Mouse (Mus musculus) left cerebral cortex, adult 9 months (tissue): ENCODE measurements at regions not wholly inside any gene's neighbourhood (a gene's known extent, or its start where the extent isn't known, plus 50 kb on each side); places are given as distances from the start of the nearest gene placed in this dataset.

ENCODE experiments used
- DNase-seq, 2 experiments: peaks; one replicate each; pipeline ENCODE4 v3.0.0; 2022; ENCODE audit warnings: low spot score in 2 of 2

DNA sequence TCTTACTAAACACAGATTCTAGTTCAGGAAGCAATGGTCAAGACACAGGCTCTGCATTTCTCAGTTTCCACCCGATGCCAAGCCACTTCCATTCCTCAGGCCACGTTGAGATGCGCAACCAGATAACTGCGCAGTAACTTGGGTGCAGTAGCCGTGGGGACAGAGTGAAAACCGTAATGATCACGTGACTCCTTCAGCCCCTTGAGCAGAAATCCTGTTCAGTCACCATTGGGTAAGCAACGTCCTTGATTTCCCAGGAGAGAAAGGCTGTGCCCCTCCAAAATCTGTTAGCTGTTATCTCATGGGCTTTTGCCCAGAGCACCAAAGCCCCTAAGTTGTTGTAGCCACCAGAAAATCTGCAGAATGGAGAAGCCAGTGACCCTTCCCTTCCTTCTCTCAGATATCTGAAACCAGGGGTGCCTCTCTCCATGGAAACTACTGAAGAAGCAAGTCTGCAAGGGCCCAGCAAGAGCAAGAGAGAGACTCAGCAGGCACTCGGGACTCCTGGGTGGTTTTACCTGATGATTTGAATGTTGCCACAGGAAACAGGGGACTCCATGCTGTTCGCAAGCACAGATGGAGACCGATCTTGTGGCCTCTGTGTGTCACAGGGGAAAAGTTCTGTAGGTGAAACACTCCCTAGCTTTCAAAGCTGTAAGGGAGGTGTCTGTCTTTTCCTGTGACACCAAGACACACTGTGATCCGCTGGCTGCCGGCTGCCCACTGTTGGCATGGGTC lies 126.7 kb downstream of the Lmo4 start:
- DNase-seq: no peak

DNA sequence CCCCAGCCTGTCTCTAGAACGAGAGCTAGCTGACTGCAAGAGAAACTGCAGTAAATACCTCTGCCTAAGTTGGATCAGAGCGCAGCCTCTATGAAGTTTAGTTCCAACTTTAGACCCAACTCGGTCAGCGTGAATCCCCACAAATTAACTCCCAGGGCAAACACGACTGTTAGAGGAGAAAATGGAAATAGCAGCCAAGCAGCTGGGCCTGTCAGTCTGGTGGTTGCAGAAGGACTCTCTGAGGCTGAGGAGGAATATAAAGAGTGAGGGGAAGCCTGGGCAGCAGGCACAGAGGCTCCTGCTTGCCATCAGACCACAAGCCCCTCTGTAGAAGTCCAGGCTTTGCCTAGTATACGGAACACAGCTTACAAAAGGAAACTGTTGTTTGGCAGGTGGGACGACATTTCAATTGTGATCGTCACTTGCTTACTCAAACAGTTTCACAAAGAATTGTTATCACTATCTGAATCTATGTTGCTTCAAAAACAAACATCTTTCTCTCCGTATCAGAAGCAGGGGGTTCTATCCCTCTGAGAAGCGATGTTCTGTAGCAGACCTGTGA lies 135.0 kb downstream of the Lmo4 start:
- DNase-seq: no peak

DNA sequence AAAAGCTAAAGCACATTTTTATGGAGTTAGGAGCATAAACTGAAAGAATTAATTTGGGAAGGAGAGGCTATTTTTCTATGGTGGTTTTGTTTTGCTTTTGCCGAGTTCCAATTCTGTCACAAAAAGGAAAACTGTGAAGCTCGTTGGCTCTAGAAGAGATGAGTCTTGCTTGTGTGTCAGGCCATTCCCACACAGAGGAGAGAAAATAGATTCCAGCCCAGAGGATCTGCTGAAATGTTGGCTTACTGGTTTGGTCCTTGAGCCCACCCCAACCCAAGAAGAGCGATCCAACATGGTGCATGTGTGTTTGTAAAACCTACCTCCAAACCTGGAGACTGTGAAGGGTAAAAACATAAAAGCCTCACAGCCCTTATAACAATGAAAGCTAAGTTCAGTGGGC lies 138.0 kb downstream of the Lmo4 start:
- peak in 1 of 2 experiments; percentile 8 for DNase-seq

DNA sequence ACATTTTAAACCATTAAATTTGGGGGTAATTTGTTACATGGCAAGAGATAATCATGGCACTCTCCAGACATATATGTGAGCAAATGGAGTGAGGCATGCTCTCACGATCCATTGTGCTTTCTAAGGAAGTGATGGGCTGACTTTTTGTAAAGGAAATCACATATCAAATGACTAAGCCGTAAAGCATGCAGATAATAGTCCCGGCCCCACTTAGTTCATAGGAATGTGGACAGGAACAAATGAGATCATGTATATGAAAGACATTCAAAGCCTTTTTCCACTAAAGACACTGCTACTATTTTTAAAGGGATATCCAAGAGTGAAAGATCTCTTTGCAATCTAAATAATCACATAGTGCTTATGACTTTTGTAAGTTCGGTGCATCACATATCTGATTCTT lies 146.9 kb downstream of the Lmo4 start:
- DNase-seq: no peak

DNA sequence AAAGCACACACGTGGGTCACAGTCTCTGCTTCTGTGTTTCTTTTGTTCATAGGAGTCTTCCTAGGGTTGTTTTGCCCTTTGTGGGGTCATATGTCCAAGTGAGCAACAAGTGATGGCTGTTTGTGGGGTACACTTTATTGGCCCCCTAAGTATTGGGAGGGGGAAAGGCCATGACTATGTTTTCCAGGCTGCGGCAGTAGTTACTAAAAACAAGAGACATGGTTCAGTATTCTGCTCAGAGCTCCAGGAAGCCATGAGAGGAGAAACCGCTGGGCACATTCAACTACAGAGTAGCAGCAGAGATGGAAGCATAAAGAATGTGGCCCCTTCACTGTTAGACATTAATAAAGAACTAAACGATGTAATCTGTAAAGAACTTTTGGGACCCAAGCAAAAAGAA lies 154.7 kb downstream of the Lmo4 start:
- DNase-seq: no peak

DNA sequence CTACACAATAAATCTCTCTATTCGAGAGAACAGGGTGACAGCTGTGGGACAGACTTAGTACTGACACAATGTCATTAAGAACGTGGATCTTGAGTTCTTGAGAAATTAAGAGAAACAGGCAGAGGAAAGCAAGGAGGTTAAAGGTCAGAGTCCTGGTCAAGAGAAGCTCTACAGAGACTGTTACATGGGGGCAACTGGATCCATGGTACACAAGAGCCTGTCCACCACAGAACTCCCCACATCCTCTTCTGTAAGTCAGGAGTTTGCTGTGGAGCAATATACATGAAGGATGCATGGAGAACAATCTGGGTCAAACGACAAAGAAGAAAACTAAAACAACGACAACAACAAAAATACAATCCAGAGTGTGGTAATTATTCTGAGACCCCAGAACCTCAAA lies 155.8 kb downstream of the Lmo4 start:
- no peak for DNase-seq

DNA sequence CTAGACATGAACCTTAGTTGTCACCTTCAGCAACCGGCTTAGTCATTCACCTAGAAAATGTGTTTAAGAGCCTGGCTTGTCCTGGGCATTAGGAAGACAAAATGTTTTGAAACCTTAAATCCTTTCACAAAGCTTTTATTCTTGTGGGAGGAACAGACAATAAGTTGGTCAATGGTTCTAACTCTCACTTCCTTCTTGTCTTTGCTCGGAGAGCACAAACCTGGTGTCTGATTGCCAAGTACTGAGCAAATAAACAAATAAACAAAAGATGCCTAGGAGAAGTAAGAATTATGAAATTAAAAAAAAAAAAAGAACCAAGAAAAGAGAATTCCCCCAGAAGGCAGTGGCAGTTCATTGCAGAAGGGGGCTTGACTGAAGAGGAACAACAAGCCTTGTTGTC lies 160.7 kb downstream of the Lmo4 start:
- no peak for DNase-seq

DNA sequence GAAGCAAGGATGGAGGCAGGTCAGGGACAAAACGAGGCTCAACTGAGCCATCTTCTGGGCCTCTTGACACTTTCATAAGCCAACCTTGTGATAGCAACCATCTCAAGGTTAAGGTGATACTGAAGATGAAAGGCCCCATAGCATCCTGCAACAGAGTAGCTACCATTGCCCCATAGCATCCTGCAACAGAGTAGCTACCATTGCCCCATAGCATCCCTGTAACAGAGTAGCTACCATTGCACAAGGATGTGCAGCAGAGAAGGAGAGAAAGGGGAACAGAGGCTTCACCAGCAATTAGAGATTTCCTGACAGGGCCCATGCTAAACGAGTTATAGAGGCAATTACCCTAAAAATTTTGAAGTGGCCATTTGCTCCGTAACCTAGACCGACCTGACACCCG lies 163.2 kb downstream of the Lmo4 start:
- DNase-seq: no peak

DNA sequence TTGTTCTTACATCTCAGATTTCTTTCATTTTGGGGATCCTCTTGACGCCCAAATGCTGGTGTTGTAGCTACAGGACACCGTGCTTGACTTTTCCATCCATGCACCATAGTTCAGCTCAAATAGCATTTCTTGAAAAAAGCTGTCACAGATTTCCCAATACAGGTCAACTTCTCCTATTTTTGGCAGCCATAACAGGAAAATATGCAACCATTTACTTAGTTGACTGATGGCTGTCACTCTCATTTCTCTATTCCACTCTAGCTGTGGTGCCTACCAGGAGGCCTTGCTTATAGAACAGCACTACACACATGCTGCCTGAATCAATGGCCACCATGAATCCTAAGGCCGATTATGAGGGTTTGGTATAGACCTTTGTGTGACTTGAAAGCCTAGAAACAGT lies 165.5 kb downstream of the Lmo4 start:
- no peak for DNase-seq

DNA sequence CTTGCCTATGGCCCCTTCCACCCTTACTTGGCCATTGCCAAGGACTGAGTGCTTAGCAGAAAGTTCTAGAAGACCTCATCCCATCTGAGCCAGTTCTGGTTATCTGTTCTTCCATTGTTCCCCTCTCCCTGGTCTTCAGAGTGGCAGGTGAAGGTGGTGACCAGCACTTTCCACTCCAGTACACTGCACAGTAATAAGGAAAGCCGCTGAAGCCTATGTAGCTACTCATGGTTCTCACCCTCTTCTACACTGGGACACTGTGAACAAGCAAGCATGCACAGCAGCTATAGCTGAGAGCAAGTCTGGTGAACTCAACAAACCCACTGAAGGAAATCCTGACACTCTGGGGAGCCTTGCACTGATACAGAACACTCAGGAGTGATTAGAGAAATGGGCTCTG lies 175.4 kb downstream of the Lmo4 start:
- DNase-seq: no peak

DNA sequence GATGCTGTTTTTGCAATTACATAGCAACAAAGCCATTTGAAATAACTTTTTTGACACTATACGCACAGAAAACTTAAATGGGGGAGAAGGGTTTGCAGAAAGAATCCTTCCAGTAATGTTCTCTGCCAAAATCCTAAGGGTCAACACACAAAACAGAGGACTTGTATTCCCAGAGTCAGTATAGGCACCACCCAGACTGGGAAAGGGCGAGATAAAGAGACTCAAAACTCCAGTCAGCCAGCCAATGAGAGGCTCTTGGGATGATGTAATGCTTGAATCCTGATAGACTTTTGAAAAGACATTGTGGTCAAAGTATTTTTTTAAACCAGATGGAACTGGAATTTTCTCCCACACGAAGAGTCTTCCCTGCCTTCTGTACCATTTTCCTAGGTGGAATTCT lies 175.9 kb downstream of the Lmo4 start:
- DNase-seq: no peak

DNA sequence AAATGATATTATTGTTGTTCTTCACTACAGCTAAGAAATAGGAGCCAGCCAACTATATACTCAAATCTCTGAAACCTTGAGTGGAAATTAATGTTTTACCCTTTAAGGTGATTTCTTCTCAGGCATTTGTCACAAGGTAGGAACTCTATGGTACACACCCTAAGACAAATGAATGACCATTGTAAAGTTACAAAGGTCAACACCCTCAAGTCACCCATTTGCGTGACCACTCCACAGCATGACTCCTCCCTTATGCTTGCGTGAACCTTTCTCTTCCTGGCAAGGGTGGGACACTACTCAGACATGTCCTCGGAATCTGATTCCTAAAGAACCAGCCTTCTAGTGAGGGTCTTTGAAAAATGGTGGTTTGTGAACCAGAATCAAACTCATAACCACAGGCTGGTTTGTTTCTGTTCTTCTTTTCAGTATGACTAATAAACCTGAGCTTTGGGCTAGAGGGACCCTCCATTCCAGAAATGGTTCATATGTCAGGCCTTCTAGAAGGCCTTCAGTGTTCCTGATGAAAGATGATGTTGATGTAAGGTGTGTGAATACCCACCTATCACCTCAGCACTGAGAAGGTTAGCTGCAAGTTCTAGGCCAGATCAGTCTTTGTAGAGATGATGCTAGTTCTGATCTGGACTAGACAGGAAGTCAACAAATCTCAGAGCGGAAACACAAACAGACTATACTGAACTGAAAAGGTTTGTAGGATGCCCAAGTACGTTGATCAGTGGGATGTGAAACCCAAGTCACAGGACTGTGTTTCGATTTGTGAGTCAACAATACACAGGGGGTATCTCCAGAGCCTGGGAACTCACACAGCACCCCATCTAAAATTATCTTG lies 177.7 kb downstream of the Lmo4 start:
- no peak for DNase-seq

DNA sequence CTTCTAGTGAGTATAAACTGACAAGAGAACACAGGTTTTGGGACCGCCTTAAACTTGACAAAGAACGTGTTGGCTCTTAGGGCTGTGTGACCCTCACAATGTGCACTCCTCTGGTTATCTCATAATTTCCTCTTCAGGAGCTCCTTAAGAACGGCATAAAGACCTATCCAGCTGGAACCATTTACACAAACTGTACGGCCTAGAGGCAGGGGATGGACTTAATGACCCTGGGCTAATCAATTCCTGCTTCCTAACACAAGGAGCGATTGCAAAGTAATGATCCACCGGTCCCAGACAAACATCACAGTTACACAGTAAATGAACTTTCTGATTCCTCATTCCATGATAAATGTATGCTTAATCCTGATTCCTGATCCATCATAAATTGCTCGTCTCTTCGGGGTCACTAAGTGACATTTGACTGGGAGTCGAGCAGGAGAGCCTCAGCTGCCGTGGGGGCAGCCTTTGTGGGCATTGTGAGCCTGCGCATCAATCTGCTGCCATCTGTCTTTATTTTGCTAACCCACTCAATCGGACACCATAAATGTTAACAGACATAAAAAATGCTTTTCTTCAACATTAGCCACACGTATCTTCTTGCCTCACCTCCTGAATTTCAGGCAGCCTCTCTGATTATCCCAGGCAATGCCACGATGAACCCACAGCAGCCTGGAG lies 179.4 kb downstream of the Lmo4 start:
- no peak for DNase-seq

DNA sequence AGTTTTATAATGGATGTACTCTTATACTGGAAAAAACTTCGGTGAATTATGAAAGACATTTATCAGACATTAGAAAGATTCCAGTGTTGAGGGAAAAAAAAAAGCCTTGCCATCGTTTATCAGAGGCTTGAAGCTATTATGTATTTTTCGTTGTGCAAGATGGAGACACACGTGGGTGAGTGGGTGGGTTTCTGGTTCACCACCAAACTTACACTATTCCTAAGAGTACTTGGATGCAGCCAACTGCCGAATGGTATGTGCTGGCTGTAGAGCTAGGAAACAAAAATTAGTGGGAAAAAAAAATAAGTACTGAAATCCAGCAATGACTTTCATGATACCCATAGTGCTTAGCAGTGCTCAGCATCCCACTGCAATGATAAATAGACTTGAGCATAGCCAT lies 180.8 kb downstream of the Lmo4 start:
- DNase-seq: no peak

DNA sequence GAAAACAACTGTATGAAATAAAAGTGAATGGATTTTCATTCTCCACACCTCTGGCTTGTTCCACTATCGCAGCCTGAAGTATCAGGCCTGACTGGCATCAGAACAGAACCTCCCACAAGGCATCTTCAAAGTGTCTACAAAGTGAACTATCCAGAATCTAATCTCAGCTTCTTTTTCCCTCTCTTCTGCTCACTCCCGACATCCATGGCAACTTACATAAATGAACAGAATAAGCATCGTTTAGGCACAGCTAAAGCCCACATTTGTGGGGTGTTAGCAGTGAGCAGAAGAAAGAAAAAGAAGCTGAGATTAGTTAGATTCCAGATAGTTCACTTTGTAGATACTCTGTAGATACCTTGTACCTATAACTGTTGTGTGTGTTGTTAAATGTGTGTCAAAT lies 182.0 kb downstream of the Lmo4 start:
- no peak for DNase-seq

DNA sequence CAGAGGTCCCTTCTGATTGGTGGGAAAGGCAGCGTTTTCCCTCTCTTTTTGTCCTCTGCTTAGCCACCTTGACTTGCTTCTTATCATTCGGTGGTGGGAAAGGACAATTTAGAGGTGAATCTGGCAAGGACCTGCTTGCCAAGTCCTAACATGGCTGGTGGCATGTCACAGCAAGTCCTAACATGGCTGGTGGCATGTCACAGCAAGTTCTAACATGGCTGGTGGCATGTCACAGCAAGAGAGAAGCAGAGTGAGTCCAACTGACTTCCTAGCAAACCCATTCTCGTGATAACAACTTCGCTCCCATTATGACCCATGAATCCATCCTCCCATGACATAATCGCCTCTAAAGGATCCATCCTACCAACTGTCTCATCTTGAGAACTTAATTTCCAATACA lies 183.1 kb downstream of the Lmo4 start:
- DNase-seq: no peak

DNA sequence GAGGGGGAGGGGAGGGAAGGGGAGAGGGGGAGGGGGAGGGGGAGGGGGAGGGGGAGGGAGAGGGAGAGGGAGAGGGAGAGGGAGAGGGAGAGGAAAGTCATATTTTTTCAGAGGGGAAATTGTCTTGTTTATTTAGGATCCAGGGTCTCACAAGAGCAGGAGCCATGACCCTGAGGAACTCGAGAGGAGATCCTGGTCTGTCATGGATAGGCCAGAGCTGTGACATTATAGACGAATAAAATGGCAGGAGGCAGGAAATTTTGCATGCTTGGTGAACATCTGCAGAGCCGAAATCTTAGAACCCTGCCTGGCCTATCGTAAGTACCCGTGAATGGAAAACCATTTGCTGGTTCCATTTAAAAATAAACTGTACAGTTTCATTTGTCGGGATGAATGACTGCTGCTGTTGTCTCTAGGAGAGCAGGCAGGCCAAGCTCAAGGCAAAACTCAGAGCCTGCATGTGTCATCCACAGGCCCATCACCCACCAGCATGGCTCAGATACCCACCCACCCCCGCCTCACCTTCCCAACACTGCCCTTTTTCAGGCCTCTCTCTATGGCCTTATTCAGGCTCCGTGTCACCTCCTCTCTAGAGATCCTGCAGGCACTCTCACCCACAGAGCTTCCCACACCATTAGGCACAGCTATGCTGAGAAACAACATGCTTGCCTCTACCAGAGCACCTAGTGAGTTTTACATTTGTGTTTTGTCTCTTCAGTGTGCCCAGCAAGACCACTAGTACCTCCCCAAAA lies 184.7 kb downstream of the Lmo4 start:
- no peak for DNase-seq

DNA sequence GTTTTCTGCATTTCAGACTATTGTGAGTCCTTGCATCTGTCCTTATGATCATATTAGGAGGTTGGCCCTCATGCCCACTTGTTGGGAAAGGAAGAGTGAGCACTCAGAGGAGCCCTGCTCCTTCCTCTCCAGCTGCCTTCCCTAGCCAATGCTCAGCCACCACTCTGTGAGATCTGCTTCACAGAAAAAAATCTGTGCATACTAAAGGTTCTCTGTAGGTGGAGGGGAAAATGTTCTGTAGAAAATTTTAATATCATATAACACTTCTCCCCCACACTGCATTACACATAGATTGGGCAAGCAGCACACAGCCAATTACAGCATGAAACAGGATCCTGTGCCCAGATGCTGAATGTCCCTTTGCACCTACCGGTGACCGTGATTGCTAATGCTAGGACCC lies 185.7 kb downstream of the Lmo4 start:
- DNase-seq: peak; percentile 31 to 47

DNA sequence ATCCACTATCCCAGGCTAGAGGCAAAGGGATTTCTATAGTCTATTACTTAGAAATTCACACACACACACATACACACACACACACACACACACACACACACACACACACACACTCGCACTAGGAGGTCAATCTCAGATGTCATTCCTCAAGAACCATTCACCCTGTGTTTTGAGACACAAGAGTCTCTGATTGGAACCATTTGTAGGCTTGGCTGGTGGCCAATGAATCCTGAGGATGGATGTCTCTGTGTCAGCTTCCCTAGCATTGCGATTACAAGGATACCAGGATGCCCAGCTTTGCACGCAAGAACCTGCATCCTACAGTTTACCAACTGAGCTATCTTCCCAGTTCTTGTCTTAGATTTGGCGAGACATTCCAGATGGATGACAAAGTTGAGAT lies 186.5 kb downstream of the Lmo4 start:
- no peak for DNase-seq

DNA sequence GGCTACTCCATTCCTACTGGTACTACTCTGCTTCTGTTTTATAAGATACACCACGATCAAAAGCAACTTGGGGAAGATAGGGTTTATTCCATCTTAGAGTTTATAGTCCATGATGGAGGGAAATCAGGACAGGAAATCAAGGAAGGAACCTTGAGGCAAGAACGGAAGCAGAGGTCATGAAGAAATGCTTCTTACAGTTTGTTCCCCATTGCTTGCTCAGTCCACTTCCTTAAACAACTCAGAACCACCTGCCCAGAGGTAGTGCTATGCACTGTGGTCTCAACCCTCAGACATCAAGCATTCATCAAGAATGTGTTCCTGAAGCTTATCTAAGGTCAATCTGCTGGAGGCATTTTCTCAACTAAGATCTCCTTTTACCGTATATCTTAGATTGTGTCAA lies 189.8 kb downstream of the Lmo4 start:
- no peak for DNase-seq

DNA sequence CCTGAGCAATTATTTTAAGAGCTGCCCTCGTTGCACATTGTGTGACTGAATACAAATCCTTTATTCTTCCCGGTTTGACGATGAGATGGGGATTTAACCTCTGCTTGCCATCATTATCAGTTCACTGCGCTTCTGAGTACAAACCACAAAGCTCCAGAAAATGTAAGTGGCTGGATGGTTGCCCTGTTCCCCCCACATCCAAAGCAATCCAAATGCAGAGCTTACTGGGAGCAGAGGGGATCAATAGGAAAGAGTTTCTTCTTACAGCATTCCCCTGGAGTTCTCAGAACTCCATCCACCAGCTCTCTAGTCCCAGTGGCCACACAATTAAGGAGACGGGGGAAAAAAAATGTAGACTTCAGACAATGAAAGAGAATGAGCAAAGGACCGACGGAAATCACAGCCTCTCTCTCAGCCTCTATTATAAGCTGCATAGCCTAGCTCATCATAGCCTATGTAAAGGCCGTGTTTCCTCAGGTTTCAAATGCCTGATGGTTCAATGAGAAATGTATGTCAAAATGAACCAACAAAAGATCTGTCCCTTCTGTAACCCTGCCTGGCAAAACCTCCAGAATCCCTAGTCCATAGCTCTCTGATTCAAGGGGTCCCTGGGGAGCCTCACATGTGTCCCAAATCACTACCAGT lies 191.4 kb downstream of the Lmo4 start:
- DNase-seq: no peak
